Mouse (Mus musculus) heart, embryonic 11.5 days (tissue): ENCODE measurements around the gene Wbp4. TPM values are rescaled to one million over a fixed set of nuclear protein-coding genes. Genes with fewer than 3 reads are reported as not detected.

Source experiments
- ATAC-seq: fragments of 200-750 bp; cut with Nextera tagmentation; replicated peaks from 2 replicates; pipeline ENCODE4 v1.8.0; 2017; ENCODE audit warnings: moderate library complexity; ENCODE audit not compliant: insufficient number of reproducible peaks, low FRiP score, low TSS enrichment
- H3K27ac ChIP-seq: fragments of 300-500 bp; sonication (generic); 2 replicates; pipeline ENCODE4 v1.5.1; 2014; ENCODE audit warnings: mild to moderate bottlenecking, low read depth, low read length
- H3K27me3 ChIP-seq: fragments of 300-500 bp; sonication (generic); 2 replicates; pipeline ENCODE4 v1.6.1; 2014; ENCODE audit warnings: mild to moderate bottlenecking, low read length, mixed read lengths; ENCODE audit not compliant: control insufficient read depth, insufficient read depth
- H3K36me3 ChIP-seq: fragments of 300-500 bp; sonication (generic); 2 replicates; pipeline ENCODE4 v1.6.1; 2014; ENCODE audit warnings: mild to moderate bottlenecking, low read length, moderate library complexity, mixed read lengths; ENCODE audit not compliant: control insufficient read depth, insufficient read depth
- H3K4me1 ChIP-seq: fragments of 300-500 bp; sonication (generic); 2 replicates; pipeline ENCODE4 v1.6.1; 2014; ENCODE audit warnings: low read length; ENCODE audit not compliant: control insufficient read depth, insufficient read depth
- H3K4me2 ChIP-seq: fragments of 300-500 bp; sonication (generic); 2 replicates; pipeline ENCODE4 v1.6.1; 2014; ENCODE audit warnings: mild to moderate bottlenecking, moderate library complexity
- H3K4me3 ChIP-seq: fragments of 300-500 bp; sonication (generic); 2 replicates; pipeline ENCODE4 v1.5.1; 2014; ENCODE audit warnings: low read depth, low read length
- H3K9ac ChIP-seq: fragments of 300-500 bp; sonication (generic); 2 replicates; pipeline ENCODE4 v1.6.1; 2014; ENCODE audit warnings: mild to moderate bottlenecking, low read depth, low read length, moderate library complexity
- H3K9me3 ChIP-seq: fragments of 300-500 bp; sonication (generic); replicated peaks from 2 replicates; pipeline ENCODE4 v1.6.1; 2016; ENCODE audit warnings: low read length; ENCODE audit not compliant: control insufficient read depth
- WGBS: fragments of 180-500 bp; shearing (Covaris S2); extraction: QIAGEN DNeasy Blood & Tissue Kit; methylation state at CpG from one replicate; pipeline ENCODE4 v1.1.7; 2014; ENCODE audit not compliant: insufficient replicate concordance; 5-methylcytosine and 5-hydroxymethylcytosine counted together
- polyA plus RNA-seq: library from polyadenylated mRNA; unstranded; fragments of >200 nt; fragmentation: Nextera tagmentation; extraction: Ambion mirVana; gene quantifications from 2 replicates; pipeline ENCODE4 v1.2.1, GENCODE M21; 2014

The Wbp4 gene
- polyA plus RNA-seq, 1 experiment from 2014 or later = 38.2 TPM

- Histone ChIP-seq H3K4me1 (peaks cover 25% of the 10 kb centered on the region), H3K4me2 (no peak overlapping the region), H3K9me3 (no peaks in the 10 kb centered on the region), H3K27ac (no peak overlapping the region), H3K36me3 (no peaks in the 10 kb centered on the region), H3K4me3 (no peak overlapping the region), H3K9ac (no peak overlapping the region), H3K27me3 (no peaks in the 10 kb centered on the region)
- WGBS = 51% methylated on average over 4 of the region's 4 CpGs
- no peak for ATAC-seq
Observed at GRCm38 (mm10) chr14:79500756-79501155, 19.4 kb upstream of the Wbp4 start.

GRCm38 (mm10) chr14:79499326-79499725 lies 18.0 kb upstream of the Wbp4 start:
- Histone ChIP-seq H3K27me3 (no peaks in the 10 kb centered on the region), H3K4me2 (no peak overlapping the region), H3K9me3 (no peaks in the 10 kb centered on the region), H3K27ac (no peak overlapping the region), H3K9ac (0 out of 2 replicates have a peak overlapping the region, but pooled peaks have one; percentile 22), H3K4me3 (no peak overlapping the region), H3K4me1 (peaks cover 25% of the 10 kb centered on the region), H3K36me3 (no peaks in the 10 kb centered on the region)
- WGBS = 54% methylated on average over 9 of the region's 9 CpGs
- no peak for ATAC-seq

GRCm38 (mm10) chr14:79494349-79494748 lies 13.0 kb upstream of the Wbp4 start:
- Histone ChIP-seq H3K4me3 (no peak overlapping the region), H3K4me1 (peaks cover 8% of the 10 kb centered on the region), H3K36me3 (0 out of 2 replicates have a peak, but pooled peaks cover 2% of the 10 kb centered on the region), H3K9me3 (no peaks in the 10 kb centered on the region), H3K9ac (no peak overlapping the region), H3K27me3 (no peaks in the 10 kb centered on the region), H3K4me2 (no peak overlapping the region), H3K27ac (no peak overlapping the region)
- no peak for ATAC-seq
- WGBS = 84% methylated on average over 6 of the region's 6 CpGs

GRCm38 (mm10) chr14:79490246-79490645 lies 8.9 kb upstream of the Wbp4 start:
- H3K27ac ChIP-seq = no peak overlapping the region
- peaks cover 17% of the 10 kb centered on the region for H3K4me1 ChIP-seq
- no peaks in the 10 kb centered on the region for H3K9me3 ChIP-seq
- 0 out of 2 replicates have a peak, but pooled peaks cover 2% of the 10 kb centered on the region for H3K36me3 ChIP-seq
- H3K4me2 ChIP-seq = no peak overlapping the region
- H3K9ac ChIP-seq = no peak overlapping the region
- 61% methylated on average over 3 of the region's 3 CpGs for WGBS
- ATAC-seq = no peak
- no peak overlapping the region for H3K4me3 ChIP-seq
- no peaks in the 10 kb centered on the region for H3K27me3 ChIP-seq

GRCm38 (mm10) chr14:79489150-79489549 lies 7.8 kb upstream of the Wbp4 start:
- Histone ChIP-seq H3K4me3 (no peak overlapping the region), H3K4me2 (no peak overlapping the region), H3K4me1 (peaks cover 17% of the 10 kb centered on the region), H3K9ac (no peak overlapping the region), H3K27ac (no peak overlapping the region), H3K9me3 (no peaks in the 10 kb centered on the region), H3K27me3 (no peaks in the 10 kb centered on the region), H3K36me3 (0 out of 2 replicates have a peak, but pooled peaks cover 2% of the 10 kb centered on the region)
- 82% methylated on average over 12 of the region's 12 CpGs for WGBS
- no peak for ATAC-seq

- no peak for ATAC-seq
- no peaks in the 10 kb centered on the region for H3K9me3 ChIP-seq
- H3K4me1 ChIP-seq = peaks cover 21% of the 10 kb centered on the region
- H3K9ac ChIP-seq = no peak overlapping the region
- H3K4me3 ChIP-seq = no peak overlapping the region
- H3K4me2 ChIP-seq = no peak overlapping the region
- no peak overlapping the region for H3K27ac ChIP-seq
- H3K36me3 ChIP-seq = 0 out of 2 replicates have a peak, but pooled peaks cover 2% of the 10 kb centered on the region
- 82% methylated on average over 9 of the region's 9 CpGs for WGBS
- no peaks in the 10 kb centered on the region for H3K27me3 ChIP-seq
Observed at GRCm38 (mm10) chr14:79488531-79488930, 7.2 kb upstream of the Wbp4 start.

- 4% methylated on average over 19 of the region's 19 CpGs for WGBS
- peak overlapping the region; percentile 46 for H3K4me3 ChIP-seq
- no peaks in the 10 kb centered on the region for H3K9me3 ChIP-seq
- H3K9ac ChIP-seq = peak overlapping the region; percentile 56
- 0 out of 2 replicates have a peak, but pooled peaks cover 2% of the 10 kb centered on the region for H3K36me3 ChIP-seq
- no peak for ATAC-seq
- peak overlapping the region; percentile 75 for H3K4me2 ChIP-seq
- H3K4me1 ChIP-seq = peaks cover 30% of the 10 kb centered on the region
- 0 out of 2 replicates have a peak overlapping the region, but pooled peaks have one; percentile 25 for H3K27ac ChIP-seq
- no peaks in the 10 kb centered on the region for H3K27me3 ChIP-seq
Observed at GRCm38 (mm10) chr14:79486993-79487731, 5.8 kb upstream of the Wbp4 start.

- Histone ChIP-seq H3K27me3 (no peaks in the 10 kb centered on the region), H3K4me2 (peak overlapping the region; percentile 75), H3K4me3 (peak overlapping the region; percentile 46), H3K4me1 (peaks cover 30% of the 10 kb centered on the region), H3K36me3 (no peaks in the 10 kb centered on the region), H3K9ac (peak overlapping the region; percentile 56), H3K9me3 (no peaks in the 10 kb centered on the region), H3K27ac (peak overlapping the region; percentile 8; the same call in 1 of the 2 replicates)
- 9% methylated on average over 8 of the region's 8 CpGs for WGBS
- no peak for ATAC-seq
Observed at GRCm38 (mm10) chr14:79486617-79486992, 5.3 kb upstream of the Wbp4 start.
